Mouse (Mus musculus): ENCODE measurements at regions not wholly inside any gene's neighbourhood (a gene's known extent, or its start where the extent isn't known, plus 50 kb on each side); places are given as distances from the start of the nearest gene placed in this dataset.
A peak's percentile ranks its signal among the peaks of the same experiment; 100 is the strongest.

DNA sequence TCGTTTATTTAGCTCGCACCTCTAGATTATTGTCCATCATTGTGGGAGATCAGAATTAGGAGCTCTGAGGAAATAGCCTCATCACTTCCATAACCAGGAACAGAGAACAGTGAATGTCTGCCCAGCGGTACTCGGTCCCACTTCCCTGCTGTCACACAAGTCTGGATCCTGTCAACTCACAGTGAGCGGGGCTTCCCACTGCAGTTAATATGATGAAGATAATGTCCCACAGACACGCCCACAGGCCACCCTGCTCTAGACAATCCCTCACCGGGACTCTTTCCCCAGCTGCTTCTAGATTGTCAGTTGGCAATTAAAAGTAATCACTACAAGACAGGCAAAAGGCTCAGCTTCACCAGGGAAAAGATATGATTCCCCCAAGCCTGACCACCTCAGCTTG is 124.2 kb upstream of the Plekha5 start:
- no peaks in the 10 kb centered on the region for H3K36me3 ChIP-seq (ENCODE audit: control insufficient read depth, insufficient read depth, low read length)
- peaks cover 15% of the 10 kb centered on the region for H3K4me1 ChIP-seq (ENCODE audit: control insufficient read depth, insufficient read depth, low read length)
- no peaks in the 10 kb centered on the region for H3K27me3 ChIP-seq (ENCODE audit: control insufficient read depth, insufficient read depth, low read length)
- H3K4me3 ChIP-seq (ENCODE audit: control insufficient read depth, low read depth, low read length): no peak overlapping the region
- TF ChIP-seq POLR2A (IDR thresholded peaks at IDR 0.05; ENCODE audit: control insufficient read depth, low read depth, low read length) (no peak), CTCF (IDR thresholded peaks at IDR 0.05; ENCODE audit: control insufficient read depth, insufficient read depth, insufficient replicate concordance, low read depth, low read length) (no peak)
- H3K27ac ChIP-seq (ENCODE audit: control insufficient read depth, insufficient read depth, low read depth, low read length): peak overlapping the region; percentile 6; the same call in 1 of the 2 replicates

DNA sequence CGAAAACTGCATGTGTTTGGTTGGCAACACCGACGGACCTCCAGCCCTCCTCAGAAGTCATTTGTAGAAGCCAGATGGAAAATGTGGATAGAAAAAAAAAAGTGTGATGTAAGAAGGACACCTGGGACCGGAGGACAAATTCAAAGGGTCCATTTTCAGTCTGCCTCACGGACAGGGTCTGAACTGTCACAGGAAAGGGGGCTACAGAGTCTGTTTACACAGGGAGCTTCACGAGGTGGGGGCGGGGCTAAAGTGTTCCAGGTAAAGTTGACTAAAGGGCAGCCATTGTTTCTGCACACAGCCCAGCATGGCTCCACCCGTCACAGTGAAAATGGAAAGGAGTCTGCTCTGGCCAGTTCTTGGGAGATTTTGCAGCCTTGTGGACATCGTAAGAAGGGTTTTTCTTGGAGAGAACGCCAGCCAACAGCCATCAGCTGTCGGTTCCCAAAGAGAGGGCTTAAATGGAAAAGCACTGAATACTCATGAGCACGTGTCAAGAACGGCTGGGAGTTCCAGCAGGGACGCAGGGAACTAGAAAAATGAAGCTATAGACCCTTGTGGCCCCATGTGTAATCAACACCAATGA is 125.8 kb upstream of the Plekha5 start:
- Histone ChIP-seq H3K27me3 (ENCODE audit: control insufficient read depth, insufficient read depth, low read length) (no peaks in the 10 kb centered on the region), H3K4me1 (ENCODE audit: control insufficient read depth, insufficient read depth, low read length) (peaks cover 15% of the 10 kb centered on the region), H3K4me3 (ENCODE audit: control insufficient read depth, low read depth, low read length) (peak overlapping the region; percentile 22), H3K27ac (ENCODE audit: control insufficient read depth, insufficient read depth, low read depth, low read length) (no peak overlapping the region), H3K36me3 (ENCODE audit: control insufficient read depth, insufficient read depth, low read length) (no peaks in the 10 kb centered on the region)
- TF ChIP-seq CTCF (IDR thresholded peaks at IDR 0.05; ENCODE audit: control insufficient read depth, insufficient read depth, insufficient replicate concordance, low read depth, low read length): no peak
- TF ChIP-seq POLR2A (IDR thresholded peaks at IDR 0.05; ENCODE audit: control insufficient read depth, low read depth, low read length): no peak

DNA sequence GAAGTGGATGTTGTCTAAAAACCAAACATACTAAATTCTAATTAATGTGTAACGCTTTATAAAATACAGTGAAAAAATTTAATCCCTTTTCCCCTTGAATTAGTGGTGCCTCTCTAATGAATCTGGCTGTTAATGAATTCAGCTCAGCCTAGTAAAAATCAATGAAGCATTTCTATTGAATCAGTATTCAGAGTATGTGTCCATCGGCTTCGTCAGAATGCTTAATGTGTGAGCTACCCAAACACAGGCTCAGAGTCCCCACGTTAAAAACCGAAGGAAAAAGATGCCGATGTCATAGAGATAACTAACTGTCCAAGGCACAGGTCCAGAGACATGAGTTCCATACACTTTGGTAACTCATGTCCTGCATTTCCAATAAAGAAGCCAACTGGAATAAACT is 126.3 kb upstream of the Plekha5 start:
- TF ChIP-seq POLR2A (IDR thresholded peaks at IDR 0.05; ENCODE audit: control insufficient read depth, low read depth, low read length) (no peak), CTCF (IDR thresholded peaks at IDR 0.05; ENCODE audit: control insufficient read depth, insufficient read depth, insufficient replicate concordance, low read depth, low read length) (no peak)
- H3K27me3 ChIP-seq (ENCODE audit: control insufficient read depth, insufficient read depth, low read length): no peaks in the 10 kb centered on the region
- no peak overlapping the region for H3K27ac ChIP-seq (ENCODE audit: control insufficient read depth, insufficient read depth, low read depth, low read length)
- peaks cover 15% of the 10 kb centered on the region for H3K4me1 ChIP-seq (ENCODE audit: control insufficient read depth, insufficient read depth, low read length)
- H3K4me3 ChIP-seq (ENCODE audit: control insufficient read depth, low read depth, low read length): no peak overlapping the region
- no peaks in the 10 kb centered on the region for H3K36me3 ChIP-seq (ENCODE audit: control insufficient read depth, insufficient read depth, low read length)

DNA sequence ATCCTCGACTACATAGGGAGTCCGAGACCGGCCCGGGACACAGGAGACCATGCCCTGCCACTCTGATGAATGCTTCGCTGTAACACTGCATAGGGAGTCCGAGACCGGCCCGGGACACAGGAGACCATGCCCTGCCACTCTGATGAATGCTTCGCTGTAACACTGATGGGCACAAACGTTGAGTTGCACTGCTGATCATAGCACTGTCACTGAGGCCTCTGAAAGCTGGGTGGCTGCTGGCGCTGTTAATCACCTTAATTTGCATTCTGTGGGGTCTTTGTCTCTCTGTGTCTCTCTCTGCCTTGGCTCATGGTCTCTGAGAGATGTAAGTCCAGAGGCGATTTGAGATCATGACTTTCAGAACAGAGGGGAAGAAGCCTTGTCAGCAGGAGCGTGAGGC is 133.7 kb upstream of the Plekha5 start:
- no peaks in the 10 kb centered on the region; the same call in 1 of the 2 replicates for H3K4me1 ChIP-seq (ENCODE audit: control insufficient read depth, insufficient read depth, low read length)
- H3K27me3 ChIP-seq (ENCODE audit: control insufficient read depth, insufficient read depth, low read length): no peaks in the 10 kb centered on the region
- TF ChIP-seq CTCF (IDR thresholded peaks at IDR 0.05; ENCODE audit: control insufficient read depth, insufficient read depth, insufficient replicate concordance, low read depth, low read length) (no peak), POLR2A (IDR thresholded peaks at IDR 0.05; ENCODE audit: control insufficient read depth, low read depth, low read length) (no peak)
- no peaks in the 10 kb centered on the region for H3K36me3 ChIP-seq (ENCODE audit: control insufficient read depth, insufficient read depth, low read length)
- no peak overlapping the region for H3K27ac ChIP-seq (ENCODE audit: control insufficient read depth, insufficient read depth, low read depth, low read length)
- peak overlapping the region; percentile 17; the same call in 1 of the 2 replicates for H3K4me3 ChIP-seq (ENCODE audit: control insufficient read depth, low read depth, low read length)

DNA sequence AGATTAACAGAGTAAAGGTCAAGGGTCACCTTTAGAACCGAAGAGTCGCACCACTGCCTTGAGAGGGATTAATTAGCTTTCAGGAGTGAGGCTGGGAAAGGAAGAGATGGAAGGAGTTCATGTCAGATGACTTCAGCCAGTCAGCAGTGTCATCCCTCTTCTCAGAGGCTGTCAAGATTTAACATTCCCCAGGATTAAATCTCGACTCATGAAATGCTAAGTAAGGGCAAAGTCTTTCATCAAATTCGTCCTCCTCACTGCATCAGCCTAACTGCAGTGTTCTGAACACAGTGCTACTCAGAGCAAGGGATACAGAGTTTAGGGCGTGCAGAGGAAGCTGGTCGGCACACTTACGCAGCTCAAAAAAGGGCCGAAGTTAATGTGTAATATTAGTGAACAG is 135.1 kb upstream of the Plekha5 start:
- H3K36me3 ChIP-seq (ENCODE audit: control insufficient read depth, insufficient read depth, low read length): no peaks in the 10 kb centered on the region
- H3K27me3 ChIP-seq (ENCODE audit: control insufficient read depth, insufficient read depth, low read length): no peaks in the 10 kb centered on the region
- H3K27ac ChIP-seq (ENCODE audit: control insufficient read depth, insufficient read depth, low read depth, low read length): no peak overlapping the region
- no peaks in the 10 kb centered on the region; the same call in 1 of the 2 replicates for H3K4me1 ChIP-seq (ENCODE audit: control insufficient read depth, insufficient read depth, low read length)
- TF ChIP-seq POLR2A (IDR thresholded peaks at IDR 0.05; ENCODE audit: control insufficient read depth, low read depth, low read length) (no peak), CTCF (IDR thresholded peaks at IDR 0.05; ENCODE audit: control insufficient read depth, insufficient read depth, insufficient replicate concordance, low read depth, low read length) (no peak)
- no peak overlapping the region for H3K4me3 ChIP-seq (ENCODE audit: control insufficient read depth, low read depth, low read length)

DNA sequence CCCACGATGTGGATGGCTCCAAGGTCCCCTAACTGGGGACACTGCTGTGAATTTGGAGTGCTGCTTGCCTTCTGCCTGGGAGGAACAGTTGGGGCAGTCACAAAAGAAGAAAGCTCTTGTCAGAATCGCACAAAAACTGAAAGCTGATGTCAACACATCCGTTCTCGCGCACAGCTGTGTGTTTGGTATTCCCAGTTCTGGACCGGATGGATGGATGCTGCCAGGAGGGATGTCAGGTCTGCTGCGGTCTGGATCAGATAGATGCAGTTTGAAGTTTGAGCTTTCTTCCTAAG is 141.6 kb upstream of the Plekha5 start:
- Histone ChIP-seq H3K36me3 (ENCODE audit: control insufficient read depth, insufficient read depth, low read length) (no peaks in the 10 kb centered on the region), H3K27me3 (ENCODE audit: control insufficient read depth, insufficient read depth, low read length) (no peaks in the 10 kb centered on the region), H3K4me1 (ENCODE audit: control insufficient read depth, insufficient read depth, low read length) (peaks cover 2% of the 10 kb centered on the region; the same call in 1 of the 2 replicates), H3K4me3 (ENCODE audit: control insufficient read depth, low read depth, low read length) (no peak overlapping the region), H3K27ac (ENCODE audit: control insufficient read depth, insufficient read depth, low read depth, low read length) (no peak overlapping the region)
- TF ChIP-seq POLR2A (IDR thresholded peaks at IDR 0.05; ENCODE audit: control insufficient read depth, low read depth, low read length): no peak
- TF ChIP-seq CTCF (IDR thresholded peaks at IDR 0.05; ENCODE audit: control insufficient read depth, insufficient read depth, insufficient replicate concordance, low read depth, low read length): no peak

DNA sequence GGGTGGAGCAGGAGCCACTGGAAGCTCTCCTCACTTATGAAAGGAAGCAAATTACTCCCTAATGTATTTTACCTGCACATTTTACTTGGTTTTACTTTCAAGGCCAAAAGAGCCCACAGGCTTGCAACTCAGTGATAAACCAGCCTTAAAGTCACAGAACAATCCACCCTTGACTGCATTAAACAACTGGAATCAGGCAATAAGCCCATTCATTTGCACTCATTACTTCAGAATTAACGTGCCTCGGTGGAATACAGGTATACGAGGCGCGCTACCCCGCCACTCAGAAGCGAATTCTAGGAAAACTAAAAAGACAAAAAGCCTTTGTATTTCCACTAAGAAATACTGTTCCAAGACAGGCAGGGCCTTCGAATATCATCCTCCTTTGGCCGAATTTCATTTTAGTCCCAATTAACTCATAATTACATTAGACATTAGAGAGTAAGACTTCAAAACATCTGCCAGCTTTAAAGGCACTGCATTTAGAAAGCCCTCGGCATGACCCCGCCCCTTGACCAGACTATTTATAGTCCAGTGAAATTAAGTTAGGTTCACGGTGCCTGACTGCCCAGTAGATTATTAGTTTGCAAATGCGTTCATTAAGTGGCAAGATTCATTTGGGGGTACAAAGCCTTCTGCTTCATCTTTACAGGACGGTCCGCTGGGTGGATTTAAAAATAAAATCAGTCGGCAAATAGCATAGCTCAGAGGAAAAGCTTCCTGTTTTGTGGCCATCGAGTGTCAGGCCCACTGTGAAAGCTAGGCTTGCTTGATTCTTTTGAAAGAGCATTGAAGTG is 142.2 kb upstream of the Plekha5 start:
- H3K27ac ChIP-seq (ENCODE audit: control insufficient read depth, insufficient read depth, low read depth, low read length): no peak overlapping the region
- no peak overlapping the region for H3K4me3 ChIP-seq (ENCODE audit: control insufficient read depth, low read depth, low read length)

More for the DNA sequence above, 142.2 kb upstream of the Plekha5 start:
- H3K27me3 ChIP-seq (ENCODE audit: control insufficient read depth, insufficient read depth, low read length): no peaks in the 10 kb centered on the region
- TF ChIP-seq CTCF (IDR thresholded peaks at IDR 0.05; ENCODE audit: control insufficient read depth, insufficient read depth, insufficient replicate concordance, low read depth, low read length): no peak
- no peak for TF ChIP-seq POLR2A (IDR thresholded peaks at IDR 0.05; ENCODE audit: control insufficient read depth, low read depth, low read length)
- H3K36me3 ChIP-seq (ENCODE audit: control insufficient read depth, insufficient read depth, low read length): no peaks in the 10 kb centered on the region
- peaks cover 2% of the 10 kb centered on the region; the same call in 1 of the 2 replicates for H3K4me1 ChIP-seq (ENCODE audit: control insufficient read depth, insufficient read depth, low read length)

Data from testis, adult 2 months (tissue).